Mouse (Mus musculus) C2C12 (cell line): Measurements from ENCODE around the gene Cog5.

Experiments
- CEBPB ChIP-seq: IDR thresholded peaks from one replicate; pipeline ENCODE4 v1.6.1; 2011; ENCODE audit warnings: low read depth, mild to moderate bottlenecking, control low read depth, moderate library complexity
- CTCF ChIP-seq: IDR thresholded peaks from one replicate; pipeline ENCODE4 v1.5.1; 2011; ENCODE audit not compliant: control insufficient read depth, insufficient read depth, insufficient read length
- FOSL1 ChIP-seq: IDR thresholded peaks from one replicate; pipeline ENCODE4 v1.8.0; 2011; ENCODE audit warnings: mild to moderate bottlenecking, low read length; ENCODE audit not compliant: poor library complexity, insufficient read depth, severe bottlenecking
- MYOD1 ChIP-seq: IDR thresholded peaks from one replicate; pipeline ENCODE4 v1.6.1; 2011; ENCODE audit warnings: low read depth; ENCODE audit not compliant: control insufficient read depth, insufficient read length
- MYOG ChIP-seq: IDR thresholded peaks from one replicate; pipeline ENCODE4 v1.6.1; 2011; ENCODE audit not compliant: control insufficient read depth, insufficient read length; ENCODE audit errors: extremely low read depth
- USF1 ChIP-seq: IDR thresholded peaks from one replicate; pipeline ENCODE4 v1.6.1; 2011; ENCODE audit warnings: low read depth, mild to moderate bottlenecking, control low read depth, moderate library complexity

GRCm38 (mm10) chr12:31665999-31666398, 11.3 kb downstream of the Cog5 start:
- TF ChIP-seq CTCF (no peak), FOSL1 (no peak), MYOD1 (no peak), USF1 (no peak), MYOG (no peak), CEBPB (no peak)
